ENCODE assay signal across 21 mouse cellular contexts in genomic region chr3:29202536-29202935, GRCm38 (mm10).
"Had no signal": no experiment of that assay in that cellular context is flagged by ENCODE, and none has a peak within 500 bp of the region (broad histone marks: within the 10 kb centered on the region; RNA-seq: fewer than 3 reads in every experiment).

No protein-coding gene starts in this region.

- DNase-seq: kidney, adult 2 months; kidney, postnatal 25 days; layer of hippocampus, adult 9-11 months; liver; lung, embryonic 14.5 days; lung, postnatal 14 days; retina, postnatal 1 day; thymus, adult 18-20 months; thymus, postnatal 36 days had no signal

- H3K4me1 ChIP-seq: limb, embryonic 10.5 days; liver, embryonic 12.5 days; liver, embryonic 15.5 days; megakaryocyte, embryonic 14.5 days had no signal

- H3K27ac ChIP-seq: kidney, postnatal 0 days; layer of hippocampus, adult 2 months; limb, embryonic 10.5 days; limb, embryonic 13.5 days; liver, embryonic 12.5 days; liver, embryonic 15.5 days; midbrain, embryonic 10.5 days; midbrain, embryonic 13.5 days; neural tube, embryonic 13.5 days had no signal

- H3K9me3 ChIP-seq: limb, embryonic 10.5 days; limb, embryonic 13.5 days; liver, embryonic 12.5 days; liver, embryonic 15.5 days; midbrain, embryonic 10.5 days; midbrain, embryonic 13.5 days; neural tube, embryonic 13.5 days had no signal

- H3K4me3 ChIP-seq: layer of hippocampus, adult 2 months; limb, embryonic 10.5 days; limb, embryonic 13.5 days; liver, embryonic 12.5 days; liver, embryonic 15.5 days; megakaryocyte, embryonic 14.5 days; midbrain, embryonic 10.5 days; midbrain, embryonic 13.5 days; myocyte; neural tube, embryonic 13.5 days had no signal

- H3K27me3 ChIP-seq: limb, embryonic 13.5 days; liver, embryonic 12.5 days; liver, embryonic 15.5 days; megakaryocyte, embryonic 14.5 days; midbrain, embryonic 13.5 days; neural tube, embryonic 13.5 days had no signal

- ATAC-seq: liver, embryonic 12.5 days; midbrain, embryonic 13.5 days; midbrain, embryonic 16.5 days had no signal

- H3K9ac ChIP-seq: limb, embryonic 13.5 days; liver, embryonic 12.5 days; liver, embryonic 15.5 days; lung, embryonic 14.5 days; midbrain, embryonic 13.5 days; neural tube, embryonic 13.5 days had no signal

- H3K4me2 ChIP-seq: limb, embryonic 13.5 days; liver, embryonic 12.5 days; liver, embryonic 15.5 days; lung, embryonic 14.5 days; midbrain, embryonic 13.5 days; neural tube, embryonic 13.5 days had no signal

- H3K36me3 ChIP-seq: limb, embryonic 10.5 days; limb, embryonic 13.5 days; liver, embryonic 12.5 days; liver, embryonic 15.5 days; midbrain, embryonic 10.5 days; midbrain, embryonic 13.5 days; neural tube, embryonic 13.5 days had no signal
